Mouse (Mus musculus) ES-Bruce4 (cell line): ENCODE data around the gene Vasn.

Experiments
- CTCF ChIP-seq: IDR thresholded peaks from one replicate; pipeline ENCODE4 v1.8.1; 2011; ENCODE audit warnings: low read depth, low read length
- POLR2A ChIP-seq: IDR thresholded peaks from one replicate; pipeline ENCODE4 v1.8.1; 2011; ENCODE audit warnings: low read length; ENCODE audit not compliant: insufficient read depth

DNA sequence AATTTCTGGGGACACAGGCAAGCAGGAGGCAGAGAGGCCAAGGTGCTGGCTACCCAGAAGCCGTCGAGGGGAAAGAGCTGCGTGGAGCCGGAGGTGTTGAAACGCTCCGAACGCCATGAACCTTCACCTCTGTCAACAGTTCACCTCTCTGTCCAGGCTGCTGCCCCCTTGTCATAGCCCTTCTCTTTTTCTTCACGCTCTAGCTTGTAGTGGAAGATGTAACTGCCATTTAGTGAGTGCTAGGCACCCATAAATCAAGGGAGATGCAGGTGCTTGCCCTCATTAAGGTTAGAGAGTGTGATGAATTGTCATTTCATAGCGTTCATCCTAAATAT, 44.7 kb downstream of the Vasn start:
- no peak for TF ChIP-seq POLR2A
- no peak for TF ChIP-seq CTCF
